Mouse (Mus musculus): Measurements from ENCODE around the gene Tdp1.

DNA sequence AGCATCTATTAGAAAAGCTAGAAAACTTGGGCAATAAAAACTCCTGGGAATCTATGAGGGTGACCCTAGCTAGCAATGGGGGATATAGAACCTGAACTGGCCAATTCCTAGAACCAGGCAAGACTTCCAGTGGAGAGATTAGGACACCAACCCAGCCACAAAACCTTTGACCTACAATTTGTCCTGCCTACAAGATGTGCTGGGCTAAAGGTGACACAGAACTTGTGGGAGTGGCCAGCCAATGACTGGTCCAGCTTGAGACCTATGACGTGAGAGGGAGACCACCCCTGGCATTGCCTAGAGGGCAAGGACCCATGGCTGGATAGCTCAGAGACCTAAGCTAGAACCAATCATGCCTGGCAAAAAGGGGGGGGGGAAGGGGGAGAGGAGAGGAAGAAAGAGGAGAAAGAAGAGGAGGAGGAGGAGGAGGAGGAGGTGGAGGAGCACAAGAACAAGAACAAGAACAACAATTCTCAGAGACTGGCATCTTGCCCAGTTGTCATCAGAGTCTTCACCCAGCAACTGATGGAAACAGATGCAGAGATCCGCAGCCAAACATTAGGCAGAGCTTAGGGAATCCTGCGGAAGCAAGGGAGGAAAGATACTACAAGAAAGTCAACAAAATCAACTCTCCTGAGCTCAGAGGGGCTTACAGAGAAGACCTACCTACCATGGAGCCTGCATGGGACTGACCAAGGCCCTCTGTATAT is 24.8 kb upstream of the Tdp1 start:
- TF ChIP-seq CTCF (IDR thresholded peaks at IDR 0.05) (no peak), EP300 (IDR thresholded peaks at IDR 0.05; ENCODE audit: insufficient read depth, low read depth, low read length) (no peak), POLR2A (IDR thresholded peaks at IDR 0.05; ENCODE audit: insufficient read depth, low read depth, low read length) (no peak)
